Mouse (Mus musculus) thymus, postnatal 0 days (tissue): ENCODE measurements around the gene Cltb. TPM values are rescaled to one million over a fixed set of nuclear protein-coding genes. Genes with fewer than 3 reads are reported as not detected.
A peak's percentile ranks its signal among the peaks of the same experiment; 100 is the strongest.
"Not testable (repeated sequence)": the region's sequence is repeated elsewhere in the genome, so short reads cannot be mapped to it uniquely, and the experiment has no call there.

Source experiments
- DNase-seq: peaks from one replicate; pipeline ENCODE4 v3.0.0-alpha.2; 2015; ENCODE audit warnings: low spot score
- polyA plus RNA-seq: library from polyadenylated mRNA; unstranded; fragments of >200 nt; fragmentation: Nextera tagmentation; extraction: Ambion mirVana; gene quantifications from 2 replicates; pipeline ENCODE4 v1.2.1, GENCODE M21; 2015

Gene Cltb
- 56.5 and 57.0 TPM in 2 replicates for polyA plus RNA-seq

- peak; percentile 76 for DNase-seq
These were observed at the start of gene Cltb for GRCm38 (mm10) chr13:54610972-54611754. TSS of gene Cltb (minus strand) at chr13:54611344.

GRCm38 (mm10) chr13:54660877-54661276 is 49.7 kb upstream of the Cltb start:
- no peak for DNase-seq

GRCm38 (mm10) chr13:54650461-54650860 is 39.3 kb upstream of the Cltb start:
- no peak for DNase-seq

- DNase-seq: no peak
These were observed 23.9 kb upstream of the Cltb start for GRCm38 (mm10) chr13:54635011-54635410.

GRCm38 (mm10) chr13:54632731-54633277 is 21.7 kb upstream of the Cltb start:
- DNase-seq: no peak

DNA sequence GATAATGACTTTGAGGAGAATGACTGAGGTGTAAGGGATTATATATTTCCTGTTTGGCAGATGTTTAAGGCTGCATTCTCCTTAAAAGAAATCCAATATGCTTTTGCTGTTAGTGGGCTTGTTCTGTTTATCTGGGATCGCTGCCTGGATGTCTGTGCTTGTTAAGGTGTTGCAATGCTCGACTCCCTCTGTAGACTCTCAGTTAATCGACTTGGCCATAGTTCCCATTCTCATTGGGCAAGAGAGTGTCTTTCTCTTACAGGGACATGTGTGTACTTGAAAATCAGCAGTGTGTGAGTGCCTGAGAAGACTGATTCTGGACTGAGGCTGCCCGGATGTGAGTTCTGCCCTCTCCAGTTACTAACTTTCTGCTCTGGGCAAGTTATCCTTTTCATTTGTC is 18.0 kb upstream of the Cltb start:
- DNase-seq: no peak

GRCm38 (mm10) chr13:54621960-54622521 is 10.9 kb upstream of the Cltb start:
- peak; percentile 31 for DNase-seq

DNA sequence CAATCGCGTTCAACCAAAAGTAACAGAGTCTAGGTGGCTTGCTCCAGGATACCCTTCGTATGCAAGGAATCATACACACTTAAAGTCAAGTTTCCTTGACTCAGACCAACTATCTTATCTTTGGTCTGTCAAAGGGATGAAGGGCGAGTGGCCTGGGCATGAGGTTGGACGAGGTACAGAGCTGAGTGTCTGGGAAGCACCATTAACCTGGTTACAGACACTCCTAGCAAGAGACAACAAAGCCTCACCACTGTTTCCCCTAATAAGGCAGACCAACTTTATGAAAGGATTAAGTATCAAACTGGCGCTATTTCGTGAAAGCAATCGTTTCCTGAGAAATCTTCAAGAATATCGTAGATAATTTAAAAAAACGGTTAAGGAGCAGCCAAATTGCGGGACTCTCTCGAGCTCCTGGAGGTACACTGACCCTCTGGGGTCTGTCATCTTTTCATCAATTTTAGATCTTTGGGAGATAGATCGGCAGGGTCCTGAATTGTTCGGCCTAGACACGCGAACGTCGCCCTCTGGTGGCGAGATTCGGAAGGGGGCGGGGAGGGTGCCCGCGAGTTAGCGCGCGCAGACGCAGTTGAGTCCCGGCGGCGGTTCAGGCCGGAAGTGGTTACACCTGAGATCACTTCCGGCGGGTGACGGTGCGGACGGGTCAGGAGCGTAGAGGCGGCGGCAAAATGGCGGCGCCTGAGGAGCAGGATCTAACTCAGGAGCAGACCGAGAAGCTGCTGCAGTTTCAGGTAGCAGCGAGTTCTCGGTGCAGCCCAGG is 10.2 kb upstream of the Cltb start, which contains the start of gene Faf2:
Gene Faf2 (plus strand): TSS at position 630 of the 778 bp plus-strand sequence.
- peak; percentile 96 for DNase-seq

DNA sequence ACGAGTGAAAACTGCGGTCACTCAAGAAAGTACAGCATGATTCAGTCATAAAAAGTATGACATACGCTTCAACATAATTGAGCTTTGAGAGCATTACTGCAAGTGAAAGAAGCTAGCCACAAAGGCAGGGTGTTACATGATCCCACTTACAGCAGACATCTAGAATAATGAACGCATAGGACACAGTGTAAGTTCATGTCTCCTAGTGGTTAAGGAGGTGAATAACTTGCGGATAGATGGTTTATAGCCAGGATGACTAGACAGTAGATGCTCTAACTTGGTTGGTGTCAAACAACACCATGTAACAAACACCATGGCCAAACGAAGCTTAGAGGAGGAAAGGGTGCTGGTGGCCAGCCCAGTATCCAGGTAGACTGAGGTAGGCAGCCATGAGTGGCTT is 5.9 kb upstream of the Cltb start:
- DNase-seq: no peak

GRCm38 (mm10) chr13:54616307-54616706 is 5.2 kb upstream of the Cltb start:
- DNase-seq: no peak

DNA sequence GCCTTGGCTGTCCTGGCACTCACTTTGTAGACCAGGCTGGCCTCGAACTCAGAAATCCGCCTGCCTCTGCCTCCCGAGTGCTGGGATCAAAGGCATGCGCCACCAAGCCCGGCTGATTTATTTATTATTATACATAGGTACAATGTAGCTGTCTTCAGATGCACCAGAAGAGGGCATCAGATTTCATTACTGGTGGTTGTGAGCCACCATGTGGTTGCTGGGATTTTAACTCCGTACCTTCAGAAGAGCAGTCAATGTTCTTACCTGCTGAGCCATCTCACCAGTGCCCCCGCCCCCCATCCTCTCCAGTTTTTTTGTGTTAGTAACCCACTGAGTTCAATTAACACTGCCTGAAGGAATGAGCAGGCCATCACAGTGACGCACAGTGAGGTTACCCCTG is 2.0 kb upstream of the Cltb start:
- not testable (repeated sequence) for DNase-seq

GRCm38 (mm10) chr13:54610613-54610971 is 552 bp downstream of the Cltb start:
- DNase-seq: no peak

GRCm38 (mm10) chr13:54609301-54609700 is 1.8 kb downstream of the Cltb start:
- no peak for DNase-seq

DNA sequence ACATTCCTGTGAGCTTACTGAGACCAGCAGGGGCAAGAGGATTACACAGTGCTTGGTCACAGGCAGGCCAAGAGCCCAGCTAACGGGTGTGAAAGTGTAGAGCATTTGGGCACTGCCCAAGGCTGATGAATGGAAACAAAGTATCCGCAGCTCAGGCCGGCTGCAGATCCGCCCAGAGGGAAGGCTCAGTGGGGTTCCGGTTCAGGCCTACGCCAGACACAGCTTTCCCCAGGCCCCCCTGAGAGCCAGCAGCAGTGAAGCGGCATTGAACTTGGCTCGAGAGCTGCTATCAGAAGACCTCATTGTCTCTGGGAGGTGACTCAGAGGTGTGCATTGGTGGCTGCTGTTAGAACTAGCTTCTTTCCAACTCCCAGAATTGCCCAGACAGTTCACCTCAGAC is 2.5 kb downstream of the Cltb start:
- DNase-seq: no peak

GRCm38 (mm10) chr13:54608002-54608401 is 3.1 kb downstream of the Cltb start:
- DNase-seq: no peak

GRCm38 (mm10) chr13:54607204-54607603 is 3.9 kb downstream of the Cltb start:
- no peak for DNase-seq

GRCm38 (mm10) chr13:54605426-54605825 is 5.7 kb downstream of the Cltb start:
- no peak for DNase-seq

GRCm38 (mm10) chr13:54604221-54604620 is 6.9 kb downstream of the Cltb start:
- DNase-seq: no peak

- DNase-seq: peak; percentile 26
These were observed 7.6 kb downstream of the Cltb start for GRCm38 (mm10) chr13:54603501-54603900.

GRCm38 (mm10) chr13:54602639-54603111 is 8.5 kb downstream of the Cltb start:
- no peak for DNase-seq

DNA sequence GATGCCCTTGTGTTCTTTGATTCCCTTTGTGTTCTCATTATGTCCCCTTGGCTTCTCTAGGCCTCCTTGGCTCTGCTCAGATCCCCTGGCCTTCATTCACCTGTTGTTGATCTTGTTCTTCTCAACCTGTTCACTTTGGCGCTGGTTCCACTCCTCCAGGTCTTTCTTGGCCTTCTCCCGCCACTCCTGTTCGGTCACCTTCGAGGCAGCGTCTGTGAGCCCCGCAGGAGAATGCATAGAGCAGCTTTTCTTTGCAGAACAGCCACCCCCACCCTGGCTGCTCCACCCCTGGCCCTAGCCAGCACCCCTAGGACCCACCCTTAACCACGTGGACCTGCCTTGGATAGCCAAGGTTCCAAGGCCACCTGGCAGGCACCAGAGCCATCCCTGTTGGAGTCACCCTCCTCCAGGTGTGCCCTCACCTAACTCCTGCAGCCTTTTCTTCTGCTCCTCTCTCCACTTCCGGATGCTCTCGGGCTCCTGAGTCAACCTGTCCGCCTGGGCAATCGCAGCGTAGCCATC is 12.5 kb downstream of the Cltb start:
- DNase-seq: no peak
